Mouse (Mus musculus) effector memory CD4-positive, alpha-beta T cell, adult 7 months (primary cell): ENCODE results near the gene Fam122c. TPM values are rescaled to one million over a fixed set of nuclear protein-coding genes. Genes with fewer than 3 reads are reported as not detected.

Experiments
- polyA plus RNA-seq: library from polyadenylated mRNA; unstranded; fragments of 100-300 nt; shearing (Covaris generic); gene quantifications from one replicate; pipeline ENCODE4 v1.2.1, GENCODE M21; 2017

The Fam122c gene
- polyA plus RNA-seq: not detected

DNA sequence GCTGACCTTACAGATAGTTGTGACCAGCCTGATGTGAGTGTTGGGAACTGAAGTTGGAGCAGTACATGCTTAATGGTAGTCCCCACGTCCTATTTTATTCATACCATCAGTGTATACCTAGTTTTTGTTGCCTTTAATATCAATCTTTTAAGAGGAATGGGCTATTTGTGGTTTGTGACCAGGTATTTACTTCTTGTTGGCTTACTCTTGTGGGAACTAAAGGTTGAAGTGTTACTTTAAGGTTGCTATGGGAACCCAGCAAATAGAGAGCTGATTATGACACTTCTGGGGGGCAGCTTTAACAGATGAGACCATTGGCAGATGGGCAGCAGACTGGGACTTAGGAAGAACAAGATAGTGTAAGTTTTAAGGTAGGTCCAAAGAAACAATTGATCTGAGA, at the start of gene Fam122c:
Gene Fam122c, plus strand, starts transcription at position 301 of the 400 bp plus-strand sequence.

GRCm38 (mm10) chrX:53240011-53240410, 33.2 kb upstream of the Fam122c start, which contains the start of gene Plac1:
Plac1 (minus strand) TSS chrX:53240111.

GRCm38 (mm10) chrX:53269289-53270062, 3.7 kb upstream of the Fam122c start, which contains the start of gene Fam122b:
Fam122b (minus strand) TSS chrX:53269805.

DNA sequence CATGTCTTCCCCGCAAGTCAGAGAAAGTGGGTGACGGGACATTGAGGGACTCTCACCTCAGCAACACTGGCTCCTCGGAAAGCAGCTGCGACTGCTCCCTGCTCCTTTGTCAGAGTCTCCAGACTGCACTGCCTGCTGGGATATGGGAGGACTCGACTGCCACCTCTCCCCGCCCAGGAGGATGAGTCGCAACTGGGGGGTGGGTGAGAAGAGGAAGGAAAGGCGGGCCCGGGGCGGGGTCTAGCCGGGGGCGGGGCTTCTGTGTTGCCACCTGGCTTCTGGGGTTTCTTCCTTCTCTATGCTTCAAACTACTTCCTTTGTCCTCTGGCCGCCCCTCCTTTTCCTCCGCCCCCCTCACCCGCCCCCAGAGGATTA, 97.1 kb downstream of the Fam122c start, which contains the start of gene Mospd1:
Gene Mospd1, minus strand, starts transcription at position 137 of the 375 bp plus-strand sequence.

Other genes starting within 250 kb of the Fam122c start
- not detected for gene Plac1, start 33.3 kb upstream of the Fam122c start, polyA plus RNA-seq
- 7.9 TPM for gene Fam122b, start 3.6 kb upstream of the Fam122c start, polyA plus RNA-seq
- gene Mospd1, start 97.1 kb downstream of the Fam122c start, polyA plus RNA-seq: 12.4 TPM
- not detected for gene Etd, start 161.5 kb downstream of the Fam122c start, polyA plus RNA-seq